Mouse (Mus musculus) stomach, postnatal 0 days (tissue): ENCODE results near the gene Ascc3.

ENCODE experiments used
- CTCF ChIP-seq: IDR thresholded peaks from 2 replicates; pipeline ENCODE4 v1.5.1; 2016; ENCODE audit warnings: antibody characterized with exemption, low read depth, mild to moderate bottlenecking, moderate library complexity
- EP300 ChIP-seq: optimal IDR thresholded peaks from 2 replicates; pipeline ENCODE3; 2016; ENCODE audit warnings: antibody characterized with exemption

DNA sequence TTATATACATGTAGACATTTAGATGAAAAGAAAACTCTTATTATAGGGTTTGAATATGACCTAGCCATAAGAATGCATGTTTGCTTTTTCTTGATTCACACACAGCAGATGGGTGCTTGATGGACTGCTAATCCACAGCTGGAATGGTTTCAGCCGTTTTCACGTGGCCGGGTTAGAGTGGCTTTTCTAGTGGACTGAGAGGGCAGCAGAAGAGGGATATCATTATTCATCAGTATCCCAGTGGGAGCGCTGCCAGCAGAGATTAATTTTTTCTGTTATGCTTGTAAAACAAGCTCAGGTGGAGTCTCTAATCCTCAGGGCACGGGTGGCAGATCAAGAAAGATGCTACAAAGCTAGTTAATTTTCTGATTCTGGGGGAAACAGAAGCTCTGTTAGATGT, 200.4 kb downstream of the Ascc3 start:
- TF ChIP-seq CTCF (no peak), EP300 (no peak)
